Mouse (Mus musculus) lung, embryonic 16.5 days (tissue): Measurements from ENCODE around the gene Vps13d. TPM values are rescaled to one million over a fixed set of nuclear protein-coding genes. Genes with fewer than 3 reads are reported as not detected.

Experiments
- ATAC-seq: fragments of 200-750 bp; cut with Nextera tagmentation; 2 replicates; pipeline ENCODE4 v1.8.0; 2017; ENCODE audit warnings: low read depth, mild to moderate bottlenecking, moderate library complexity
- H3K27ac ChIP-seq: fragments of 300-500 bp; sonication (generic); 2 replicates; pipeline ENCODE4 v1.5.1; 2014; ENCODE audit warnings: mild to moderate bottlenecking, control low read depth, low read length
- H3K27me3 ChIP-seq: fragments of 300-500 bp; sonication (generic); 2 replicates; pipeline ENCODE4 v1.6.1; 2014; ENCODE audit warnings: low read depth, low read length, mixed read lengths; ENCODE audit not compliant: control insufficient read depth, insufficient read depth
- H3K36me3 ChIP-seq: fragments of 300-500 bp; sonication (generic); 2 replicates; pipeline ENCODE4 v1.6.1; 2014; ENCODE audit warnings: low read length; ENCODE audit not compliant: control insufficient read depth, insufficient read depth
- H3K4me1 ChIP-seq: fragments of 300-500 bp; sonication (generic); replicated peaks from 2 replicates; pipeline ENCODE4 v1.6.1; 2014; ENCODE audit warnings: low read length, mixed read lengths; ENCODE audit not compliant: control insufficient read depth, insufficient read depth
- H3K4me2 ChIP-seq: fragments of 300-500 bp; sonication (generic); 2 replicates; pipeline ENCODE4 v1.6.1; 2014; ENCODE audit warnings: low read depth, low read length, control low read depth
- H3K4me3 ChIP-seq: fragments of 300-500 bp; sonication (generic); 2 replicates; pipeline ENCODE4 v1.5.1; 2014; ENCODE audit warnings: mild to moderate bottlenecking, low read length, control low read depth
- H3K9ac ChIP-seq: fragments of 300-500 bp; sonication (generic); 2 replicates; pipeline ENCODE4 v1.6.1; 2014; ENCODE audit warnings: low read length, control low read depth
- H3K9me3 ChIP-seq: fragments of 300-500 bp; sonication (generic); 2 replicates; pipeline ENCODE4 v1.6.1; 2016; ENCODE audit warnings: low read length; ENCODE audit not compliant: control insufficient read depth
- WGBS: fragments of 180-500 bp; shearing (Covaris S2); extraction: QIAGEN DNeasy Blood & Tissue Kit; methylation state at CpG from one replicate; pipeline ENCODE4 v1.1.7; 2014; 5-methylcytosine and 5-hydroxymethylcytosine counted together
- polyA plus RNA-seq: library from polyadenylated mRNA; unstranded; fragments of >200 nt; fragmentation: Nextera tagmentation; extraction: Ambion mirVana; gene quantifications from 2 replicates; pipeline ENCODE4 v1.2.1, GENCODE M21; 2015

The Vps13d gene
- 5.9 and 8.0 TPM in 2 replicates for polyA plus RNA-seq

GRCm38 (mm10) chr4:145194559-145195162 is at the start of gene Vps13d:
Gene Vps13d (minus strand): TSS chr4:145195005.
- Histone ChIP-seq H3K4me2 (peak within 1 kb of the TSS; percentile 97), H3K36me3 (peaks cover 6% of the 10 kb centered on the region), H3K27me3 (no peaks in the 10 kb centered on the region), H3K4me3 (peak within 1 kb of the TSS; percentile 98), H3K9ac (peak within 1 kb of the TSS; percentile 93), H3K4me1 (peaks cover 14% of the 10 kb centered on the region), H3K9me3 (no peaks in the 10 kb centered on the region), H3K27ac (peak within 1 kb of the TSS; percentile 82)
- peak; percentile 94 for ATAC-seq
- under 1% methylated on average over 53 of the region's 53 CpGs for WGBS

- Histone ChIP-seq H3K36me3 (no peaks in the 10 kb centered on the region), H3K4me2 (no peak overlapping the region), H3K27me3 (peaks cover 22% of the 10 kb centered on the region), H3K4me3 (no peak overlapping the region), H3K27ac (no peak overlapping the region), H3K4me1 (peaks cover 12% of the 10 kb centered on the region), H3K9me3 (no peaks in the 10 kb centered on the region), H3K9ac (no peak overlapping the region)
- 45% methylated on average over 1 of the region's 1 CpGs for WGBS
- no peak for ATAC-seq
Observed at GRCm38 (mm10) chr4:145242719-145243350, 48.0 kb upstream of the Vps13d start.

- Histone ChIP-seq H3K9me3 (no peaks in the 10 kb centered on the region), H3K27ac (no peak overlapping the region), H3K4me1 (peaks cover 12% of the 10 kb centered on the region), H3K36me3 (no peaks in the 10 kb centered on the region), H3K9ac (no peak overlapping the region), H3K27me3 (peaks cover 8% of the 10 kb centered on the region), H3K4me3 (no peak overlapping the region), H3K4me2 (no peak overlapping the region)
- WGBS = 67% methylated on average over 4 of the region's 4 CpGs
- no peak for ATAC-seq
Observed at GRCm38 (mm10) chr4:145240723-145241231, 46.0 kb upstream of the Vps13d start.

- Histone ChIP-seq H3K27me3 (no peaks in the 10 kb centered on the region), H3K4me3 (no peak overlapping the region), H3K9ac (no peak overlapping the region), H3K9me3 (no peaks in the 10 kb centered on the region), H3K4me2 (no peak overlapping the region), H3K27ac (peak overlapping the region; percentile 85), H3K4me1 (peaks cover 12% of the 10 kb centered on the region), H3K36me3 (no peaks in the 10 kb centered on the region)
- 24% methylated on average over 4 of the region's 4 CpGs for WGBS
- ATAC-seq = peak; percentile 95
Observed at GRCm38 (mm10) chr4:145239049-145239830, 44.4 kb upstream of the Vps13d start.

GRCm38 (mm10) chr4:145236027-145236426 is 41.2 kb upstream of the Vps13d start:
- Histone ChIP-seq H3K4me3 (no peak overlapping the region), H3K9ac (no peak overlapping the region), H3K27ac (no peak overlapping the region), H3K9me3 (no peaks in the 10 kb centered on the region), H3K4me1 (peaks cover 12% of the 10 kb centered on the region), H3K36me3 (no peaks in the 10 kb centered on the region), H3K27me3 (no peaks in the 10 kb centered on the region), H3K4me2 (no peak overlapping the region)
- no peak for ATAC-seq
- WGBS = 81% methylated on average over 7 of the region's 7 CpGs

- Histone ChIP-seq H3K4me3 (no peak overlapping the region), H3K4me1 (0 out of 2 replicates have a peak, but pooled peaks cover 3% of the 10 kb centered on the region), H3K9ac (no peak overlapping the region), H3K9me3 (no peaks in the 10 kb centered on the region), H3K4me2 (no peak overlapping the region), H3K27ac (0 out of 2 replicates have a peak overlapping the region, but pooled peaks have one; percentile 34), H3K36me3 (no peaks in the 10 kb centered on the region), H3K27me3 (no peaks in the 10 kb centered on the region)
- WGBS = 46% methylated on average over 3 of the region's 3 CpGs
- no peak for ATAC-seq
Observed at GRCm38 (mm10) chr4:145233487-145234228, 38.9 kb upstream of the Vps13d start.

- H3K4me2 ChIP-seq = no peak overlapping the region
- ATAC-seq = no peak
- no peaks in the 10 kb centered on the region for H3K9me3 ChIP-seq
- no peak overlapping the region for H3K4me3 ChIP-seq
- 0 out of 2 replicates have a peak, but pooled peaks cover 3% of the 10 kb centered on the region for H3K4me1 ChIP-seq
- no peaks in the 10 kb centered on the region for H3K36me3 ChIP-seq
- WGBS = 87% methylated on average over 5 of the region's 5 CpGs
- no peaks in the 10 kb centered on the region for H3K27me3 ChIP-seq
- no peak overlapping the region for H3K9ac ChIP-seq
- no peak overlapping the region for H3K27ac ChIP-seq
Observed at GRCm38 (mm10) chr4:145231732-145232131, 36.9 kb upstream of the Vps13d start.

GRCm38 (mm10) chr4:145230647-145231046 is 35.8 kb upstream of the Vps13d start:
- H3K4me1 ChIP-seq = 0 out of 2 replicates have a peak, but pooled peaks cover 3% of the 10 kb centered on the region
- no peaks in the 10 kb centered on the region for H3K27me3 ChIP-seq
- no peaks in the 10 kb centered on the region for H3K9me3 ChIP-seq

More at GRCm38 (mm10) chr4:145230647-145231046, 35.8 kb upstream of the Vps13d start:
- no peaks in the 10 kb centered on the region for H3K36me3 ChIP-seq
- H3K4me3 ChIP-seq = no peak overlapping the region
- 84% methylated on average over 2 of the region's 2 CpGs for WGBS
- ATAC-seq = no peak
- no peak overlapping the region for H3K9ac ChIP-seq
- H3K4me2 ChIP-seq = no peak overlapping the region
- H3K27ac ChIP-seq = no peak overlapping the region
